Mouse (Mus musculus) small intestine, adult 2 months (tissue): ENCODE measurements at regions not wholly inside any gene's neighbourhood (a gene's known extent, or its start where the extent isn't known, plus 50 kb on each side); places are given as distances from the start of the nearest gene placed in this dataset.
"Not testable (repeated sequence)": the region's sequence is repeated elsewhere in the genome, so short reads cannot be mapped to it uniquely, and the experiment has no call there.

ENCODE experiments used
- H3K27ac ChIP-seq: fragments of 200-500 bp; 2 replicates; pipeline ENCODE4 v1.5.1; 2012; ENCODE audit warnings: low read depth, low read length, control low read depth, inconsistent platforms; ENCODE audit not compliant: insufficient read depth
- H3K27me3 ChIP-seq: fragments of 200-500 bp; 2 replicates; pipeline ENCODE4 v1.6.1; 2012; ENCODE audit warnings: mild to moderate bottlenecking, moderate library complexity, low read length, inconsistent platforms; ENCODE audit not compliant: control insufficient read depth, insufficient read depth
- H3K36me3 ChIP-seq: fragments of 200-500 bp; 2 replicates; pipeline ENCODE4 v1.6.1; 2012; ENCODE audit warnings: mild to moderate bottlenecking, low read length, control low read depth, inconsistent platforms; ENCODE audit not compliant: control insufficient read depth, insufficient read depth
- H3K4me1 ChIP-seq: fragments of 200-500 bp; 2 replicates; pipeline ENCODE4 v1.6.1; 2012; ENCODE audit warnings: low read length, inconsistent platforms, mixed read lengths; ENCODE audit not compliant: control insufficient read depth, insufficient read depth, insufficient read length
- H3K4me3 ChIP-seq: fragments of 200-500 bp; 2 replicates; pipeline ENCODE4 v1.5.1; 2012; ENCODE audit warnings: low read depth, mild to moderate bottlenecking, control low read depth, inconsistent platforms, low read length, moderate library complexity
- CTCF ChIP-seq: fragments of 200-500 bp; IDR thresholded peaks from 2 replicates; pipeline ENCODE4 v1.5.1; 2012; ENCODE audit warnings: low read depth, mild to moderate bottlenecking, control low read depth, inconsistent platforms, low read length, moderate library complexity, mixed read lengths; ENCODE audit not compliant: insufficient replicate concordance, insufficient read length; ENCODE audit errors: extremely low read depth
- POLR2A ChIP-seq: fragments of 200-500 bp; IDR thresholded peaks from 2 replicates; pipeline ENCODE4 v1.6.1; 2012; ENCODE audit warnings: low read depth, mild to moderate bottlenecking, control low read depth, inconsistent platforms, low read length, moderate library complexity
- WGBS: fragments of 180-500 bp; shearing (Covaris S2); methylation state at CpG from one replicate; pipeline ENCODE4 v1.1.7; 2018; 5-methylcytosine and 5-hydroxymethylcytosine counted together

DNA sequence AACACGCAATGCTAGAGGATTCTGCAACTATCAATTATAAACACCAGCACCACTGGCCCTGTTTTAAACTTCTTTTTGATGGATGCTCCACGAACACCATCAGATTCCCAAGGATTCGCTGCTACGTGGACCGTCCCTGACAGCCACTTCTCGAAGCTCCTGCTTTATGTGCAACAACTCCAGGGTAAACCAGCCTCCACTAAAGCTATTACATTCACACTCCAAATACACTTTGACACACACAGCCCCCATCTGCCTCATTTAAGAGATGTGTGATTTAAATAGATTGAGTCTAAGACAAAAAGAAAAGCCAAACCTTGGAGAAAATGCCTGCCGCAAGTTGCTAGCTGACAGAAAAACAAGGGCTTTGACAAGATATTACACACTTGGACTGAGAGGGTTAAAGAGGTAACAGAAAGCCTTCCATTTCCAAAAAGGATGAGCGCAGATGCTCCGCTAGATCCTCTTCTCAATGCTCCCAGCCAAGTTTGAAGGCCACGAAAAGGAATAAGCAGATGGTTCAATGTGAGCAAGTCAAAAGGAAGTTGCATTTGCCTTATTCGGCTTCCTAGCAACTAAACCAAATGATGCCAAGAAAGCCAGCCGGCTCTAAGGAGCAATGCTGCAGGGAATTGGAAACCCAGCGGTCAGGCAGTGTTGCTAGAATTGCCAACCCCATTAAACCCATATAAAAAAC, 54.0 kb upstream of the Cnep1r1 start:
- 78% methylated on average over 13 of the region's 13 CpGs for WGBS
- Histone ChIP-seq H3K27ac (no peak overlapping the region), H3K4me1 (no peaks in the 10 kb centered on the region), H3K27me3 (no peaks in the 10 kb centered on the region), H3K36me3 (no peaks in the 10 kb centered on the region), H3K4me3 (no peak overlapping the region)
- TF ChIP-seq CTCF: no peak
- no peak for TF ChIP-seq POLR2A

DNA sequence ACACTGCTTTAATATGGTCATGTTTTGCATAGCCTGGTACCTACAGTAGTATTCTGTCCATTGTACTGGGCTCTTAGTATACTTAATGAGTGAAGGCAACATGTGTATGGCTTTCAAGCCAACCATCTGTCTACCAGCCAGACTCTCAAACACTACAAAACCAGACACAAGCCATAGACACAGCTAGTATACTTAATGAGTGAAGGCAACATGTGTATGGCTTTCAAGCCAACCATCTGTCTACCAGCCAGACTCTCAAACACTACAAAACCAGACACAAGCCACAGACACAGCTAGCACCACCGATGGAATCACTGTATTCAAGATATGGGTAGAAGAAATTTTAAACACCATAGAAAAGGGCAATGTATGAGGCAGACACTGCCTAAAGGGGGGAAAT, 59.5 kb upstream of the Cnep1r1 start:
- H3K4me1 ChIP-seq, H3K27me3 ChIP-seq, H3K36me3 ChIP-seq, H3K4me3 ChIP-seq, H3K27ac ChIP-seq: not testable (repeated sequence)
- WGBS: 83% methylated on average over 1 of the region's 1 CpGs

GRCm38 (mm10) chr8:88057686-88058234, 60.8 kb upstream of the Cnep1r1 start:
- Histone ChIP-seq H3K27ac (no peak overlapping the region), H3K4me1 (no peaks in the 10 kb centered on the region), H3K36me3 (no peaks in the 10 kb centered on the region), H3K27me3 (no peaks in the 10 kb centered on the region), H3K4me3 (no peak overlapping the region)
- WGBS: 81% methylated on average over 7 of the region's 7 CpGs
- no peak for TF ChIP-seq POLR2A
- no peak for TF ChIP-seq CTCF

GRCm38 (mm10) chr8:88050651-88051050, 67.9 kb upstream of the Cnep1r1 start:
- Histone ChIP-seq H3K36me3 (no peaks in the 10 kb centered on the region), H3K27me3 (no peaks in the 10 kb centered on the region), H3K4me3 (no peak overlapping the region), H3K27ac (no peak overlapping the region), H3K4me1 (no peaks in the 10 kb centered on the region)
- WGBS: 71% methylated on average over 10 of the region's 10 CpGs
- TF ChIP-seq CTCF (no peak), POLR2A (no peak)

DNA sequence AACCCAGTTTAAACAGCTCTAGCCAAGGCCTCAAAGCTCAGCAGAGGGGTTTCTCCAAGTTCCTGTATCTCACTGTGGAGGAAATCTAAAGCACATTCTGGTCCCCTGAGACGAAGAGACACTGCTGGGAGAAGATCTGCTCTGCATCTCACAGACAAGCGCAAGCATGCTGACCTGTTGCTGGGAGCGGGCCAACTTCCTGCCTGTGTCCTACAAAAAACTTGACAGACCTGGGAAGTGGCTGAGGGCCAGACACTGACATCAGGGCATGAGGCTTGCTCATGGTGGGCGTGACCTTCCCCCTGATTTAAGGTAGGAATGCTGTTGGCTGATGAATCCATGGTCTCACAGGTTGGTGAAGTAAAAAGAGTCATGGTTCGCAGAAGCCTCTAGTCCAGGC, 69.5 kb upstream of the Cnep1r1 start:
- WGBS: 65% methylated on average over 5 of the region's 5 CpGs
- no peak for TF ChIP-seq CTCF
- no peak for TF ChIP-seq POLR2A
- Histone ChIP-seq H3K36me3 (no peaks in the 10 kb centered on the region), H3K27me3 (no peaks in the 10 kb centered on the region), H3K4me1 (no peaks in the 10 kb centered on the region), H3K27ac (no peak overlapping the region), H3K4me3 (no peak overlapping the region)

DNA sequence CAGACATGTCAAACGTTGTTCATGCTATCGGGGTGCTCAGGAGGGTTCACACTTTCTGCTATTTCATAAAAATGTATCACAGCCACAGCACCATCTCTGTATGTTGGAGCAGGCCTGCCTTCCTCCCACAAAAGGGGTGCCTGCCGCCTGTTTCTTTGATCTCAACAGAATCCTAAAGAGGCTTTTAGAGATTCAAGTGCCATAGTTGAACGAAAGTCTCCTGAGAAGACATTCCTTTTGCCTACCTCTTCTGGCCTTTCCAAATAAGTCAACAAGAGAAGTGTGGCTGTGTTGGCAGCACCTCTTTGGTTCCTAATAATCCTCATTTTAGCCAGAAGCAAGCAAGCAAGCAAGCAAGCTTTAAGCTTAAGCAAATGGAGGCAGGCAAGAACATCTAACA, 72.6 kb upstream of the Cnep1r1 start:
- Histone ChIP-seq H3K27ac (no peak overlapping the region), H3K36me3 (no peaks in the 10 kb centered on the region), H3K4me1 (no peaks in the 10 kb centered on the region), H3K4me3 (no peak overlapping the region), H3K27me3 (no peaks in the 10 kb centered on the region)
- WGBS: 80% methylated on average over 4 of the region's 4 CpGs
- no peak for TF ChIP-seq POLR2A
- no peak for TF ChIP-seq CTCF

- H3K27me3 ChIP-seq: no peaks in the 10 kb centered on the region
- TF ChIP-seq CTCF: no peak
- WGBS: 32% methylated on average over 6 of the region's 6 CpGs
- no peak overlapping the region for H3K27ac ChIP-seq
- no peaks in the 10 kb centered on the region for H3K36me3 ChIP-seq
- no peaks in the 10 kb centered on the region for H3K4me1 ChIP-seq
- H3K4me3 ChIP-seq: no peak overlapping the region
These were observed 79.3 kb upstream of the Cnep1r1 start for GRCm38 (mm10) chr8:88039286-88039685.

GRCm38 (mm10) chr8:88037994-88038393, 78.6 kb upstream of the Zfp423 start:
- Histone ChIP-seq H3K4me3 (no peak overlapping the region), H3K4me1 (no peaks in the 10 kb centered on the region), H3K27ac (no peak overlapping the region), H3K27me3 (no peaks in the 10 kb centered on the region), H3K36me3 (no peaks in the 10 kb centered on the region)
- WGBS: 77% methylated on average over 2 of the region's 2 CpGs
- TF ChIP-seq POLR2A: no peak
- TF ChIP-seq CTCF: no peak
